Mouse (Mus musculus) CH12.LX (cell line): Measurements from ENCODE around the gene Pde6g. TPM values are rescaled to one million over a fixed set of nuclear protein-coding genes. Genes with fewer than 3 reads are reported as not detected.

ENCODE experiments used
- DNase-seq: peaks from one replicate; pipeline ENCODE4 v3.0.0-alpha.2; 2013; ENCODE audit errors: extremely low read depth
- H3K27ac ChIP-seq: 2 replicates; pipeline ENCODE4 v1.5.1; 2012; ENCODE audit warnings: low read depth, mild to moderate bottlenecking, control low read depth, moderate library complexity; ENCODE audit not compliant: insufficient read depth
- H3K27me3 ChIP-seq: replicated peaks from 2 replicates; pipeline ENCODE3; 2012; ENCODE audit warnings: inconsistent platforms
- H3K36me3 ChIP-seq, 2 experiments: replicated peaks in 1 of 2; 2 replicates each; pipeline versions ENCODE3 to v1.6.1; 2012; ENCODE audit warnings: inconsistent platforms in 1 of 2, low read length in 1 of 2, mild to moderate bottlenecking in 1 of 2, mixed read lengths in 1 of 2, moderate library complexity in 1 of 2; ENCODE audit not compliant: control insufficient read depth in 1 of 2, insufficient read depth in 1 of 2
- H3K4me1 ChIP-seq, 2 experiments: 2 replicates each; pipeline ENCODE4 v1.6.1; 2012; ENCODE audit warnings: inconsistent platforms in 1 of 2, moderate library complexity in 1 of 2; ENCODE audit not compliant: insufficient read depth in 2 of 2, control insufficient read depth in 1 of 2
- H3K4me2 ChIP-seq: 2 replicates; pipeline ENCODE4 v1.6.1; 2012; ENCODE audit warnings: low read depth, mild to moderate bottlenecking, control low read depth; ENCODE audit not compliant: poor library complexity, insufficient read depth, severe bottlenecking
- H3K4me3 ChIP-seq, 3 experiments: fragments of 150-350 bp in 1 of 3; sonication (generic) in 1 of 3; replicated peaks in 1 of 3; 2 replicates each; pipeline versions ENCODE3 to v1.5.1; 2011 to 2012; ENCODE audit warnings: low read depth in 2 of 3, low read length in 2 of 3, mild to moderate bottlenecking in 2 of 3, moderate library complexity in 2 of 3, control low read depth in 1 of 3, improper control_type of control experiment in 1 of 3, inconsistent platforms in 1 of 3, mixed read lengths in 1 of 3; ENCODE audit not compliant: poor library complexity in 1 of 3
- H3K79me2 ChIP-seq: replicated peaks from 2 replicates; pipeline ENCODE4 v1.6.1; 2012; ENCODE audit warnings: mild to moderate bottlenecking, moderate library complexity; ENCODE audit not compliant: control insufficient read depth, poor library complexity, insufficient read depth, severe bottlenecking; ENCODE audit errors: extremely low read depth
- H3K9ac ChIP-seq: 2 replicates; pipeline ENCODE4 v1.6.1; 2012; ENCODE audit warnings: low read depth, mild to moderate bottlenecking, control low read depth, moderate library complexity; ENCODE audit not compliant: insufficient read depth
- H3K9me3 ChIP-seq: replicated peaks from 2 replicates; pipeline ENCODE3; 2012; ENCODE audit warnings: low read length, inconsistent platforms, mixed read lengths
- BHLHE40 ChIP-seq: IDR thresholded peaks from 2 replicates; pipeline ENCODE4 v1.6.1; 2011; ENCODE audit warnings: mild to moderate bottlenecking, low read depth, low read length, improper control_type of control experiment
- CHD1 ChIP-seq: IDR thresholded peaks from 2 replicates; pipeline ENCODE4 v1.6.1; 2012; ENCODE audit warnings: low read depth, low read length, improper control_type of control experiment, inconsistent platforms
- CHD2 ChIP-seq: IDR thresholded peaks from 2 replicates; pipeline ENCODE4 v1.6.1; 2011; ENCODE audit warnings: low read length, improper control_type of control experiment
- CTCF ChIP-seq, 2 experiments: IDR thresholded peaks in 1 of 2; conservative IDR thresholded peaks in 1 of 2; 2 replicates each; pipeline ENCODE4 v1.5.1; 2011 to 2012; ENCODE audit warnings: low read depth in 2 of 2, low read length in 2 of 2, improper control_type of control experiment in 1 of 2, inconsistent platforms in 1 of 2, mild to moderate bottlenecking in 1 of 2, moderate library complexity in 1 of 2
- ELF1 ChIP-seq: IDR thresholded peaks from 2 replicates; pipeline ENCODE4 v1.6.1; 2014; ENCODE audit warnings: low read depth, mild to moderate bottlenecking, inconsistent platforms, low read length, improper control_type of control experiment
- ETS1 ChIP-seq: conservative IDR thresholded peaks from 2 replicates; pipeline ENCODE4 v1.6.1; 2012; ENCODE audit warnings: low read depth, mild to moderate bottlenecking, inconsistent platforms, low read length, improper control_type of control experiment, moderate library complexity
- IRF4 ChIP-seq: IDR thresholded peaks from 2 replicates; pipeline ENCODE4 v1.6.1; 2014; ENCODE audit warnings: low read depth, mild to moderate bottlenecking, inconsistent platforms, low read length, improper control_type of control experiment
- JUN ChIP-seq: IDR thresholded peaks from 2 replicates; pipeline ENCODE4 v1.6.1; 2011; ENCODE audit warnings: low read depth, mild to moderate bottlenecking, low read length, improper control_type of control experiment, moderate library complexity; ENCODE audit not compliant: insufficient read depth
- KAT2A ChIP-seq: IDR thresholded peaks from 2 replicates; pipeline ENCODE4 v1.6.1; 2012; ENCODE audit warnings: low read length, improper control_type of control experiment, inconsistent platforms; ENCODE audit not compliant: insufficient replicate concordance
- MAFK ChIP-seq: IDR thresholded peaks from 2 replicates; pipeline ENCODE4 v1.6.1; 2011; ENCODE audit warnings: low read length, improper control_type of control experiment; ENCODE audit not compliant: insufficient replicate concordance
- MAX ChIP-seq: IDR thresholded peaks from 2 replicates; pipeline ENCODE4 v1.6.1; 2011; ENCODE audit warnings: low read length, improper control_type of control experiment
- MXI1 ChIP-seq: IDR thresholded peaks from 2 replicates; pipeline ENCODE4 v1.6.1; 2011; ENCODE audit warnings: mild to moderate bottlenecking, low read depth, low read length, improper control_type of control experiment
- MYC ChIP-seq: IDR thresholded peaks from 2 replicates; pipeline ENCODE4 v1.6.1; 2011; ENCODE audit warnings: low read depth, mild to moderate bottlenecking, improper control_type of control experiment, low read length
- NELFE ChIP-seq: IDR thresholded peaks from 2 replicates; pipeline ENCODE4 v1.6.1; 2011; ENCODE audit warnings: low read depth, low read length, improper control_type of control experiment
- NRF1 ChIP-seq: IDR thresholded peaks from 2 replicates; pipeline ENCODE4 v1.6.1; 2014; ENCODE audit warnings: low read depth, mild to moderate bottlenecking, inconsistent platforms, low read length, improper control_type of control experiment, moderate library complexity
- POLR2A ChIP-seq: IDR thresholded peaks from 2 replicates; pipeline ENCODE4 v1.6.1; 2011; ENCODE audit warnings: low read depth, mild to moderate bottlenecking, improper control_type of control experiment, low read length
- RAD21 ChIP-seq: IDR thresholded peaks from 2 replicates; pipeline ENCODE4 v1.6.1; 2011; ENCODE audit warnings: low read depth, mild to moderate bottlenecking, low read length, improper control_type of control experiment, moderate library complexity
- RCOR1 ChIP-seq: conservative IDR thresholded peaks from 2 replicates; pipeline ENCODE4 v1.6.1; 2012; ENCODE audit warnings: low read depth, mild to moderate bottlenecking, inconsistent platforms, low read length, improper control_type of control experiment
- SIN3A ChIP-seq: IDR thresholded peaks from 2 replicates; pipeline ENCODE4 v1.6.1; 2012; ENCODE audit warnings: low read length, improper control_type of control experiment, inconsistent platforms
- SMC3 ChIP-seq: IDR thresholded peaks from 2 replicates; pipeline ENCODE4 v1.6.1; 2011; ENCODE audit warnings: low read depth, low read length, improper control_type of control experiment
- TBP ChIP-seq: conservative IDR thresholded peaks from 2 replicates; pipeline ENCODE4 v1.6.1; 2011; ENCODE audit warnings: low read depth, low read length, improper control_type of control experiment
- TCF12 ChIP-seq: IDR thresholded peaks from 2 replicates; pipeline ENCODE4 v1.6.1; 2014; ENCODE audit warnings: low read depth, mild to moderate bottlenecking, inconsistent platforms, low read length, improper control_type of control experiment
- UBTF ChIP-seq: IDR thresholded peaks from 2 replicates; pipeline ENCODE4 v1.6.1; 2012; ENCODE audit warnings: low read depth, mild to moderate bottlenecking, inconsistent platforms, low read length, improper control_type of control experiment, moderate library complexity
- USF1 ChIP-seq: IDR thresholded peaks from 2 replicates; pipeline ENCODE4 v1.6.1; 2014; ENCODE audit warnings: low read depth, mild to moderate bottlenecking, inconsistent platforms, low read length, improper control_type of control experiment
- USF2 ChIP-seq: conservative IDR thresholded peaks from 2 replicates; pipeline ENCODE4 v1.6.1; 2011; ENCODE audit warnings: low read depth, low read length, improper control_type of control experiment
- ZKSCAN1 ChIP-seq: IDR thresholded peaks from 2 replicates; pipeline ENCODE4 v1.6.1; 2012; ENCODE audit warnings: low read depth, inconsistent platforms, low read length, improper control_type of control experiment, borderline replicate concordance
- ZMIZ1 ChIP-seq: IDR thresholded peaks from 2 replicates; pipeline ENCODE4 v1.6.1; 2012; ENCODE audit warnings: low read depth, mild to moderate bottlenecking, inconsistent platforms, low read length, improper control_type of control experiment
- dilution Hi-C: fragments of 300-500 bp; cut with MboI; formaldehyde crosslinking; loops from 2 replicates; pipeline ENCODE4 v1.14.3; 2020; ENCODE audit warnings: low sequenced_read_pairs; ENCODE audit not compliant: extremely low pct_unique_long_range_greater_than_20kb, extremely low pct_ligation_motif_present
- in situ Hi-C: fragments of 300-500 bp; cut with MboI; formaldehyde crosslinking; loops from 3 replicates; pipeline ENCODE4 v1.14.3; 2019; ENCODE audit warnings: low sequenced_read_pairs, low pct_ligation_motif_present, low pct_unique_long_range_greater_than_20kb, mixed read lengths
- polyA plus RNA-seq: library from polyadenylated mRNA; unstranded; fragments of >175 nt; gene quantifications from 2 replicates; pipeline ENCODE4 v1.2.1, GENCODE M21; 2012; ENCODE audit warnings: low read depth; ENCODE audit not compliant: insufficient read length
- total RNA-seq, 2 experiments: library from RNA; depleted of rRNA; stranded (reverse); fragments of 300-350 nt in 1 of 2; fragments of >200 nt in 1 of 2; gene quantifications; 2 replicates each; pipeline ENCODE4 v1.2.3; 2012 to 2014

The Pde6g gene
- total and polyA plus RNA-seq, 3 experiments, result 0.34 TPM; not detected in 1

- no peaks in the 10 kb centered on the region for H3K27me3 ChIP-seq
- in situ Hi-C loops, result no loop called here
- peak overlapping the region; percentile 56 for H3K4me2 ChIP-seq
- no peaks in the 10 kb centered on the region for H3K9me3 ChIP-seq
- dilution Hi-C loops, result no loop called here
- DNase-seq, result peak; percentile 52
- peaks cover 23% of the 10 kb centered on the region for H3K79me2 ChIP-seq
- TF ChIP-seq CTCF (conservative IDR thresholded peaks at IDR 0.05 in 1 of 2, IDR thresholded peaks at IDR 0.05 in 1 of 2; ENCODE audit: low read depth in 2 of 2, low read length in 2 of 2), result peak; percentile 60 to 71
- TF ChIP-seq USF1, result no peak
- peak; percentile 71 for TF ChIP-seq MAX
- peak; percentile 25; the same call in 1 of the 2 replicates for TF ChIP-seq SIN3A
- peak; percentile 21 for TF ChIP-seq RAD21
- TF ChIP-seq ZMIZ1, result no peak
- TF ChIP-seq MYC, result peak; percentile 85
- TF ChIP-seq NELFE, result no peak
- TF ChIP-seq CHD2, result 0 out of 2 replicates have a peak, but pooled peaks have one; percentile 33
- TF ChIP-seq CHD1, result 0 out of 2 replicates have a peak, but pooled peaks have one; percentile 39
- 0 out of 2 replicates have a peak, but pooled peaks have one; percentile 12 for TF ChIP-seq POLR2A
- TF ChIP-seq, all 38 proteins: peak for 8
- peak overlapping the region; percentile 66 for H3K9ac ChIP-seq
- peak overlapping the region; percentile 82 to 100 (median 85) for H3K4me3 ChIP-seq
- peaks cover 45 to 70% of the 10 kb centered on the region in 2 experiments for H3K36me3 ChIP-seq
- peaks cover 9 to 26% of the 10 kb centered on the region in 2 experiments for H3K4me1 ChIP-seq
- no peak overlapping the region for H3K27ac ChIP-seq
Measured at GRCm38 (mm10) chr11:120458847-120459597, 5.7 kb upstream of the Pde6g start.

- dilution Hi-C loops (no loop called here), in situ Hi-C loops (no loop called here)
- H3K4me1 ChIP-seq, result peaks cover 9 to 26% of the 10 kb centered on the region in 2 experiments
- H3K36me3 ChIP-seq, result peaks cover 37 to 61% of the 10 kb centered on the region in 2 experiments
- peak within 1 kb of the TSS; percentile 66 for H3K9ac ChIP-seq
- H3K27ac ChIP-seq, result peak within 1 kb of the TSS; percentile 23; the same call in 1 of the 2 replicates
- H3K4me2 ChIP-seq, result peak within 1 kb of the TSS; percentile 56
- H3K4me3 ChIP-seq, result peak within 1 kb of the TSS; percentile 82 to 100 (median 85)
- H3K9me3 ChIP-seq, result no peaks in the 10 kb centered on the region
- peak; percentile 90 for DNase-seq
- H3K27me3 ChIP-seq, result no peaks in the 10 kb centered on the region
- H3K79me2 ChIP-seq, result peaks cover 23% of the 10 kb centered on the region
- no peak for TF ChIP-seq BHLHE40
- peak; percentile 92 for TF ChIP-seq TCF12
- peak; percentile 85 for TF ChIP-seq TBP
- no peak; the same call in 1 of the 2 replicates for TF ChIP-seq IRF4
- peak; percentile 47 for TF ChIP-seq NRF1
- peak; percentile 51; the same call in 1 of the 2 replicates for TF ChIP-seq ZKSCAN1
- peak; percentile 76; the same call in 1 of the 2 replicates for TF ChIP-seq KAT2A
- TF ChIP-seq USF2, result no peak
- no peak for TF ChIP-seq USF1
- TF ChIP-seq JUN, result no peak
- no peak for TF ChIP-seq CTCF (conservative IDR thresholded peaks at IDR 0.05 in 1 of 2, IDR thresholded peaks at IDR 0.05 in 1 of 2; ENCODE audit: low read depth in 2 of 2, low read length in 2 of 2)
- peak; percentile 98 for TF ChIP-seq SIN3A
- TF ChIP-seq ZMIZ1, result peak; percentile 94
- TF ChIP-seq RCOR1, result no peak
- peak; percentile 97 for TF ChIP-seq NELFE
- peak; percentile 96 for TF ChIP-seq MXI1
- no peak for TF ChIP-seq MAFK
- peak; percentile 84 for TF ChIP-seq MAX
- no peak for TF ChIP-seq ETS1
- peak; percentile 84; the same call in 1 of the 2 replicates for TF ChIP-seq UBTF
- TF ChIP-seq ELF1, result peak; percentile 96
- no peak for TF ChIP-seq SMC3
Measured at GRCm38 (mm10) chr11:120457772-120458751, 4.8 kb upstream of the Pde6g start, which contains the start of the genes Oxld1 and Ccdc137. Gene Oxld1 (minus strand): TSS chr11:120458068. Gene Ccdc137 (plus strand): TSS chr11:120458115.
